Mouse (Mus musculus) heart, adult 2 months (tissue): ENCODE results near the gene Anapc15. TPM values are rescaled to one million over a fixed set of nuclear protein-coding genes. Genes with fewer than 3 reads are reported as not detected.

Experiments
- DNase-seq, 2 experiments: peaks; one replicate each; pipeline ENCODE4 v3.0.0; 2021
- H3K27ac ChIP-seq: fragments of 200-600 bp; 2 replicates; pipeline ENCODE4 v1.8.1; 2022
- H3K27me3 ChIP-seq: fragments of 200-500 bp; 2 replicates; pipeline ENCODE4 v1.6.1; 2012; ENCODE audit warnings: mild to moderate bottlenecking, low read length, inconsistent platforms, mixed read lengths; ENCODE audit not compliant: control insufficient read depth, insufficient read depth
- H3K36me3 ChIP-seq: fragments of 200-500 bp; 2 replicates; pipeline ENCODE4 v1.6.1; 2012; ENCODE audit warnings: low read length, inconsistent platforms; ENCODE audit not compliant: control insufficient read depth, insufficient read depth
- H3K4me1 ChIP-seq: fragments of 200-500 bp; 2 replicates; pipeline ENCODE4 v1.6.1; 2011; ENCODE audit warnings: low read length; ENCODE audit not compliant: control insufficient read depth, insufficient read depth
- H3K4me3 ChIP-seq: fragments of 200-600 bp; 2 replicates; pipeline ENCODE4 v1.8.1; 2022
- H3K79me2 ChIP-seq: fragments of 200-500 bp; replicated peaks from 2 replicates; pipeline ENCODE4 v1.6.1; 2012; ENCODE audit warnings: mild to moderate bottlenecking, inconsistent platforms, low read length, moderate library complexity, mixed read lengths; ENCODE audit not compliant: control insufficient read depth, insufficient read depth
- H3K9ac ChIP-seq: fragments of 200-500 bp; 2 replicates; pipeline ENCODE4 v1.6.1; 2012; ENCODE audit warnings: low read depth, mild to moderate bottlenecking, control low read depth, inconsistent platforms, low read length, mixed read lengths
- CTCF ChIP-seq: fragments of 200-600 bp; IDR thresholded peaks from 2 replicates; pipeline ENCODE4 v1.8.1; 2022; ENCODE audit warnings: antibody characterized with exemption, mild to moderate bottlenecking, moderate library complexity
- EP300 ChIP-seq: fragments of 200-500 bp; IDR thresholded peaks from 2 replicates; pipeline ENCODE4 v1.6.1; 2011; ENCODE audit warnings: low read depth, low read length, control low read depth; ENCODE audit not compliant: insufficient read depth
- POLR2A ChIP-seq: fragments of 200-500 bp; IDR thresholded peaks from 2 replicates; pipeline ENCODE4 v1.6.1; 2011; ENCODE audit warnings: mild to moderate bottlenecking, low read depth, low read length, control low read depth; ENCODE audit not compliant: insufficient read depth
- WGBS: fragments of 180-500 bp; shearing (Covaris S2); methylation state at CpG from one replicate; pipeline ENCODE4 v1.1.7; 2018; 5-methylcytosine and 5-hydroxymethylcytosine counted together
- intact Hi-C: fragments of 180-260 bp; cut with DNase I; formaldehyde crosslinking; loops from one replicate; pipeline ENCODE4 v1.15.1; 2025
- long read RNA-seq: library from polyadenylated mRNA; stranded (forward); transcript quantifications from one replicate; pipeline ENCODE4 v2.0.0, GENCODE M21; 2021
- polyA plus RNA-seq: library from polyadenylated mRNA; depleted of rRNA; stranded (reverse); fragments of >200 nt; gene quantifications from 2 replicates; pipeline ENCODE4 v1.2.3, GENCODE M21; 2012; rRNA removed
- total RNA-seq, 2 experiments: library from RNA; stranded (reverse); gene quantifications; 2 replicates each; pipeline ENCODE4 v1.2.3; 2021

The Anapc15 gene
- 10 to 100 TPM; 18.4 to 20.3 TPM for total RNA-seq
- 24.2 and 27.9 TPM in 2 replicates for polyA plus RNA-seq
- long read RNA-seq, partial matches to known transcripts, result 0 of 8 reads
- long read RNA-seq, other reads (novel, unspliced or antisense), result 3 of 8 reads

- no peak within 1 kb of the TSS for H3K4me3 ChIP-seq
- H3K27me3 ChIP-seq, result no peaks in the 10 kb centered on the region
- intact Hi-C loops, result no loop called here
- H3K79me2 ChIP-seq, result no peaks in the 10 kb centered on the region
- no peak for TF ChIP-seq POLR2A
- H3K9ac ChIP-seq, result no peak within 1 kb of the TSS
- peaks cover 3% of the 10 kb centered on the region; the same call in 1 of the 2 replicates for H3K4me1 ChIP-seq
- H3K36me3 ChIP-seq, result no peaks in the 10 kb centered on the region
- 53% methylated on average over 3 of the region's 3 CpGs for whole genome bisulfite sequencing
- DNase-seq, result no peak
- H3K27ac ChIP-seq, result no peak within 1 kb of the TSS
Measured at GRCm38 (mm10) chr7:101863415-101863814, at the start of gene Anapc15. TSS of gene Anapc15 (plus strand) at chr7:101863715.

GRCm38 (mm10) chr7:101817861-101818401 is 45.6 kb upstream of the Anapc15 start, which contains the start of gene Phox2a:
TSS of gene Phox2a (plus strand) at chr7:101818313.
- Histone ChIP-seq H3K9ac (no peak within 1 kb of the TSS), H3K4me1 (peaks cover 3% of the 10 kb centered on the region; the same call in 1 of the 2 replicates), H3K4me3 (no peak within 1 kb of the TSS), H3K36me3 (no peaks in the 10 kb centered on the region), H3K79me2 (no peaks in the 10 kb centered on the region), H3K27me3 (peaks cover 17% of the 10 kb centered on the region), H3K27ac (no peak within 1 kb of the TSS)
- intact Hi-C loops, result no loop called here
- no peak for TF ChIP-seq CTCF
- no peak for DNase-seq
- 3% methylated on average over 44 of the region's 45 CpGs for WGBS

GRCm38 (mm10) chr7:101820295-101821030 is 43.1 kb upstream of the Anapc15 start:
- Histone ChIP-seq H3K36me3 (no peaks in the 10 kb centered on the region), H3K4me1 (peaks cover 3% of the 10 kb centered on the region; the same call in 1 of the 2 replicates), H3K9ac (peak overlapping the region; percentile 6; the same call in 1 of the 2 replicates), H3K27me3 (peaks cover 17% of the 10 kb centered on the region), H3K4me3 (peak overlapping the region; percentile 29; the same call in 1 of the 2 replicates), H3K79me2 (no peaks in the 10 kb centered on the region), H3K27ac (no peak overlapping the region)
- DNase-seq, result peak; percentile 18 to 36
- TF ChIP-seq CTCF (no peak), POLR2A (0 out of 2 replicates have a peak, but pooled peaks have one; percentile 21), EP300 (no peak)
- WGBS, result 14% methylated on average over 35 of the region's 35 CpGs
- intact Hi-C loops, result no loop called here

GRCm38 (mm10) chr7:101821571-101822501 is 41.7 kb upstream of the Anapc15 start:
- DNase-seq, result peak; percentile 74 to 79
- Histone ChIP-seq H3K27me3 (peaks cover 17% of the 10 kb centered on the region), H3K36me3 (no peaks in the 10 kb centered on the region), H3K4me1 (peaks cover 3% of the 10 kb centered on the region; the same call in 1 of the 2 replicates), H3K79me2 (no peaks in the 10 kb centered on the region), H3K27ac (peak overlapping the region; percentile 59), H3K4me3 (peak overlapping the region; percentile 43), H3K9ac (peak overlapping the region; percentile 67)
- peak; percentile 14 for TF ChIP-seq CTCF
- TF ChIP-seq POLR2A, result no peak
- 0 out of 2 replicates have a peak, but pooled peaks have one; percentile 3 for TF ChIP-seq EP300
- intact Hi-C loops, result no loop called here
- WGBS, result under 1% methylated on average over 71 of the region's 71 CpGs

GRCm38 (mm10) chr7:101822836-101823757 is 40.4 kb upstream of the Anapc15 start:
- no peak overlapping the region for H3K27ac ChIP-seq
- intact Hi-C loops, result no loop called here
- WGBS, result 61% methylated on average over 32 of the region's 32 CpGs
- H3K4me3 ChIP-seq, result no peak overlapping the region
- H3K79me2 ChIP-seq, result no peaks in the 10 kb centered on the region
- H3K9ac ChIP-seq, result no peak overlapping the region
- no peak for TF ChIP-seq POLR2A
- TF ChIP-seq CTCF, result peak; percentile 57
- peak; percentile 33 to 38 for DNase-seq
- peaks cover 14% of the 10 kb centered on the region for H3K27me3 ChIP-seq
- H3K36me3 ChIP-seq, result no peaks in the 10 kb centered on the region; the same call in 1 of the 2 replicates
- peaks cover 3% of the 10 kb centered on the region; the same call in 1 of the 2 replicates for H3K4me1 ChIP-seq
